Mouse (Mus musculus) MEL (cell line): ENCODE results near the gene Coil. TPM values are rescaled to one million over a fixed set of nuclear protein-coding genes. Genes with fewer than 3 reads are reported as not detected.
A peak's percentile ranks its signal among the peaks of the same experiment; 100 is the strongest.

ENCODE experiments used
- DNase-seq: peaks from one replicate; pipeline ENCODE4 v3.0.0; 2011; ENCODE audit warnings: low read depth, low spot score
- H3K27ac ChIP-seq: 2 replicates; pipeline ENCODE4 v1.5.1; 2012; ENCODE audit warnings: low read depth, mild to moderate bottlenecking, control low read depth, low read length, moderate library complexity; ENCODE audit not compliant: control insufficient read depth
- H3K27me3 ChIP-seq, 2 experiments: fragments of 150-350 bp in 1 of 2; sonication (generic) in 1 of 2; 2 replicates each; pipeline ENCODE4 v1.6.1; 2012; ENCODE audit warnings: low read length in 2 of 2, mild to moderate bottlenecking in 2 of 2, improper control_type of control experiment in 1 of 2, moderate library complexity in 1 of 2; ENCODE audit not compliant: insufficient read depth in 2 of 2, control insufficient read depth in 1 of 2
- H3K36me3 ChIP-seq, 2 experiments: 2 replicates each; pipeline ENCODE4 v1.6.1; 2012 to 2014; ENCODE audit warnings: low read length in 2 of 2, improper control_type of control experiment in 1 of 2, inconsistent platforms in 1 of 2, mild to moderate bottlenecking in 1 of 2; ENCODE audit not compliant: insufficient read depth in 2 of 2, control insufficient read depth in 1 of 2
- H3K4me1 ChIP-seq, 2 experiments: fragments of 150-350 bp in 1 of 2; sonication (generic) in 1 of 2; 2 replicates each; pipeline ENCODE4 v1.6.1; 2012; ENCODE audit warnings: low read length in 2 of 2, improper control_type of control experiment in 1 of 2, mild to moderate bottlenecking in 1 of 2; ENCODE audit not compliant: insufficient read depth in 2 of 2, control insufficient read depth in 1 of 2
- H3K4me3 ChIP-seq, 2 experiments: fragments of 150-350 bp in 1 of 2; sonication (generic) in 1 of 2; 2 replicates each; pipeline ENCODE4 v1.5.1; 2012; ENCODE audit warnings: low read depth in 2 of 2, low read length in 2 of 2, mild to moderate bottlenecking in 2 of 2, moderate library complexity in 2 of 2, control low read depth in 1 of 2, improper control_type of control experiment in 1 of 2; ENCODE audit not compliant: control insufficient read depth in 1 of 2, insufficient read depth in 1 of 2
- H3K79me2 ChIP-seq: 2 replicates; pipeline ENCODE4 v1.6.1; 2012; ENCODE audit warnings: mild to moderate bottlenecking, low read length, moderate library complexity; ENCODE audit not compliant: control insufficient read depth, poor library complexity, insufficient read depth
- H3K9ac ChIP-seq: 2 replicates; pipeline ENCODE4 v1.6.1; 2012; ENCODE audit warnings: low read depth, mild to moderate bottlenecking, control low read depth, low read length, moderate library complexity; ENCODE audit not compliant: control insufficient read depth, poor library complexity, severe bottlenecking
- H3K9me3 ChIP-seq: fragments of 150-350 bp; sonication (generic); replicated peaks from 2 replicates; pipeline ENCODE4 v1.6.1; 2012; ENCODE audit warnings: mild to moderate bottlenecking, low read length, improper control_type of control experiment, moderate library complexity; ENCODE audit not compliant: insufficient read depth
- BHLHE40 ChIP-seq: IDR thresholded peaks from 2 replicates; pipeline ENCODE4 v1.6.1; 2012; ENCODE audit warnings: low read depth, mild to moderate bottlenecking, inconsistent platforms, low read length, improper control_type of control experiment, borderline replicate concordance
- CHD1 ChIP-seq: IDR thresholded peaks from 2 replicates; pipeline ENCODE4 v1.6.1; 2012; ENCODE audit warnings: low read depth, mild to moderate bottlenecking, inconsistent platforms, low read length, improper control_type of control experiment
- CHD2 ChIP-seq: IDR thresholded peaks from 2 replicates; pipeline ENCODE4 v1.6.1; 2011; ENCODE audit warnings: low read length, improper control_type of control experiment
- EP300 ChIP-seq, 2 experiments: IDR thresholded peaks; 2 replicates each; pipeline ENCODE4 v1.6.1; 2011; ENCODE audit warnings: improper control_type of control experiment in 2 of 2, low read length in 2 of 2, low read depth in 1 of 2, mild to moderate bottlenecking in 1 of 2
- ETS1 ChIP-seq: IDR thresholded peaks from 2 replicates; pipeline ENCODE4 v1.6.1; 2012; ENCODE audit warnings: low read depth, mild to moderate bottlenecking, inconsistent platforms, low read length, improper control_type of control experiment, moderate library complexity
- GATA1 ChIP-seq: IDR thresholded peaks from 2 replicates; pipeline ENCODE4 v1.6.1; 2011; ENCODE audit warnings: low read depth, low read length, improper control_type of control experiment
- JUND ChIP-seq: IDR thresholded peaks from 2 replicates; pipeline ENCODE4 v1.6.1; 2011; ENCODE audit warnings: low read depth, mild to moderate bottlenecking, improper control_type of control experiment, low read length
- KAT2A ChIP-seq: conservative IDR thresholded peaks from 2 replicates; pipeline ENCODE4 v1.6.1; 2012; ENCODE audit warnings: low read depth, low read length, improper control_type of control experiment, inconsistent platforms
- MAFK ChIP-seq: IDR thresholded peaks from 2 replicates; pipeline ENCODE4 v1.6.1; 2011; ENCODE audit warnings: low read depth, mild to moderate bottlenecking, low read length, improper control_type of control experiment, borderline replicate concordance
- MAZ ChIP-seq: IDR thresholded peaks from 2 replicates; pipeline ENCODE4 v1.6.1; 2012; ENCODE audit warnings: low read depth, mild to moderate bottlenecking, inconsistent platforms, low read length, improper control_type of control experiment
- MXI1 ChIP-seq: IDR thresholded peaks from 2 replicates; pipeline ENCODE4 v1.6.1; 2011; ENCODE audit warnings: mild to moderate bottlenecking, low read depth, low read length, improper control_type of control experiment
- MYB ChIP-seq: IDR thresholded peaks from 2 replicates; pipeline ENCODE4 v1.6.1; 2011; ENCODE audit warnings: mild to moderate bottlenecking, low read depth, low read length, improper control_type of control experiment
- NELFE ChIP-seq: IDR thresholded peaks from 2 replicates; pipeline ENCODE4 v1.6.1; 2011; ENCODE audit warnings: low read depth, low read length, improper control_type of control experiment
- POLR2AphosphoS5 ChIP-seq: IDR thresholded peaks from 2 replicates; pipeline ENCODE4 v1.6.1; 2012; ENCODE audit warnings: low read depth, borderline replicate concordance, mild to moderate bottlenecking, inconsistent platforms, low read length, moderate library complexity, mixed read lengths
- RAD21 ChIP-seq: IDR thresholded peaks from 2 replicates; pipeline ENCODE4 v1.6.1; 2011; ENCODE audit warnings: mild to moderate bottlenecking, low read depth, low read length, improper control_type of control experiment
- RCOR1 ChIP-seq: IDR thresholded peaks from 2 replicates; pipeline ENCODE4 v1.6.1; 2012; ENCODE audit warnings: low read depth, mild to moderate bottlenecking, inconsistent platforms, low read length, improper control_type of control experiment
- SIN3A ChIP-seq: IDR thresholded peaks from 2 replicates; pipeline ENCODE4 v1.6.1; 2012; ENCODE audit warnings: low read length, improper control_type of control experiment, inconsistent platforms
- TAL1 ChIP-seq: IDR thresholded peaks from 2 replicates; pipeline ENCODE4 v1.6.1; 2012; ENCODE audit warnings: mild to moderate bottlenecking, inconsistent platforms, low read length, moderate library complexity, mixed read lengths
- TBP ChIP-seq: IDR thresholded peaks from 2 replicates; pipeline ENCODE4 v1.8.0; 2011; ENCODE audit warnings: low read depth, low read length, improper control_type of control experiment
- TCF12 ChIP-seq: IDR thresholded peaks from 2 replicates; pipeline ENCODE4 v1.6.1; 2014; ENCODE audit warnings: low read depth, mild to moderate bottlenecking, inconsistent platforms, low read length, improper control_type of control experiment, moderate library complexity
- USF2 ChIP-seq, 2 experiments: IDR thresholded peaks; 2 replicates each; pipeline ENCODE4 v1.6.1; 2011 to 2012; ENCODE audit warnings: improper control_type of control experiment in 2 of 2, low read length in 2 of 2, borderline replicate concordance in 1 of 2, inconsistent platforms in 1 of 2, low read depth in 1 of 2, mild to moderate bottlenecking in 1 of 2; ENCODE audit not compliant: insufficient read depth in 1 of 2
- ZC3H11A ChIP-seq: IDR thresholded peaks from 2 replicates; pipeline ENCODE4 v1.6.1; 2012; ENCODE audit warnings: low read depth, mild to moderate bottlenecking, inconsistent platforms, low read length, improper control_type of control experiment
- ZMIZ1 ChIP-seq: IDR thresholded peaks from 2 replicates; pipeline ENCODE4 v1.6.1; 2012; ENCODE audit warnings: low read depth, mild to moderate bottlenecking, inconsistent platforms, low read length, improper control_type of control experiment, moderate library complexity
- polyA plus RNA-seq, 2 experiments: library from polyadenylated mRNA; stranded (reverse) in 1 of 2; unstranded in 1 of 2; fragments of >175 nt in 1 of 2; fragments of >200 nt in 1 of 2; gene quantifications; 2 replicates each; pipeline versions ENCODE4 v1.2.1 to v1.2.4; 2012; ENCODE audit warnings: low replicate concordance in 2 of 2, low read depth in 1 of 2; ENCODE audit not compliant: insufficient read length in 2 of 2, insufficient read depth in 1 of 2, missing spikeins in 1 of 2
- total RNA-seq: library from RNA; depleted of rRNA; stranded (reverse); fragments of 300-350 nt; gene quantifications from 2 replicates; pipeline ENCODE4 v1.2.3, GENCODE M21; 2012

Gene Coil
- total and polyA plus RNA-seq, 3 experiments: 24.4 to 32.6 TPM; not detected in 1

- Histone ChIP-seq H3K79me2 (no peaks in the 10 kb centered on the region), H3K36me3 (peaks cover 18 to 29% of the 10 kb centered on the region in 2 experiments), H3K4me1 (peaks cover 5 to 20% of the 10 kb centered on the region in 2 experiments), H3K27ac (no peak overlapping the region), H3K9ac (no peak overlapping the region), H3K9me3 (no peaks in the 10 kb centered on the region), H3K27me3 (no peaks in the 10 kb centered on the region), H3K4me3 (no peak overlapping the region)
- no peak for DNase-seq
- TF ChIP-seq POLR2AphosphoS5: no peak
- TF ChIP-seq MXI1: no peak
- no peak for TF ChIP-seq CHD1
- no peak for TF ChIP-seq MYB
- no peak for TF ChIP-seq ZC3H11A
- no peak for TF ChIP-seq ZMIZ1
- TF ChIP-seq NELFE: no peak
- no peak for TF ChIP-seq JUND
- TF ChIP-seq RAD21: no peak
- no peak for TF ChIP-seq KAT2A
- no peak for TF ChIP-seq USF2 (IDR thresholded peaks at IDR 0.05; ENCODE audit: borderline replicate concordance in 1 of 2, insufficient read depth in 1 of 2, low read depth in 1 of 2, low read length in 2 of 2)
- TF ChIP-seq BHLHE40: no peak
These were observed 42.2 kb downstream of the Coil start for GRCm38 (mm10) chr11:89012241-89012640.

GRCm38 (mm10) chr11:89017514-89018182 lies 47.6 kb downstream of the Coil start:
- TF ChIP-seq GATA1 (peak; percentile 67), SIN3A (peak; percentile 22; the same call in 1 of the 2 replicates), CHD2 (no peak), TBP (peak; percentile 45; the same call in 1 of the 2 replicates), MYB (no peak), EP300 (IDR thresholded peaks at IDR 0.05; ENCODE audit: low read depth in 1 of 2, low read length in 2 of 2) (peak; percentile 59 to 73), TCF12 (peak; percentile 67), BHLHE40 (peak; percentile 56; the same call in 1 of the 2 replicates), ETS1 (peak; percentile 39), TAL1 (peak; percentile 95), MAZ (no peak), MAFK (no peak), MXI1 (no peak), RCOR1 (no peak)
- peak overlapping the region; percentile 15; the same call in 1 of the 2 replicates for H3K27ac ChIP-seq
- H3K4me3 ChIP-seq: no peak overlapping the region
- peak; percentile 64 for DNase-seq
- peaks cover 5 to 44% of the 10 kb centered on the region in 2 experiments for H3K36me3 ChIP-seq
- no peaks in the 10 kb centered on the region for H3K27me3 ChIP-seq
- H3K79me2 ChIP-seq: no peaks in the 10 kb centered on the region
- H3K9me3 ChIP-seq: no peaks in the 10 kb centered on the region
- peaks cover 15 to 46% of the 10 kb centered on the region in 2 experiments for H3K4me1 ChIP-seq
- H3K9ac ChIP-seq: no peak overlapping the region
